23 mouse cellular contexts compared by ENCODE assay signal in the genomic region with DNA sequence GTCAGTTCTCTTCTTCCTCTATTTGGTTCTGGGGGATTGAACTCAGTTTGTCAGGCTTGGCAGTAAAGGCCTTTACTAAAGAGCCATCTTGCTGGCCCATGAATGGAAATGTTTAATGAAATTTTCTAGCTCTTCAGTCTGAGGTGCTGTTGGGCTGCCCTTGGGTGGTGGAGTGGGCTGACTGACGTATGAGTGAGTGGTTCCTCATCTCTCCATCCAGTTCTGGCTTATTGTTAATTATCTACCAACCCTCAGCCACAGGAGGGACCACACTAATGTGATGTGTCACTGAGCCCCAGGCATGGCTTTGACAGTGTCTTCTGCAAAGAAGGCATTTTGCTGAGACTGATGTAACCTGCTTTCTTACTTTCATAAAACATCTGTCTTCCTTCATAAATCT.
"Had no signal": no experiment of that assay in that cellular context is flagged by ENCODE, and none has a peak within 500 bp of the region (broad histone marks: within the 10 kb centered on the region; RNA-seq: fewer than 3 reads in every experiment).

No protein-coding gene starts in this region.

- DNase-seq: kidney, adult 2 months; kidney, postnatal 25 days; layer of hippocampus, adult 9-11 months; liver; lung, adult 18-20 months; lung, postnatal 10 days; lung, postnatal 36 days; right cerebral cortex, postnatal 25 days; spleen, adult 18-20 months; thymus, postnatal 25 days had no signal

- H3K27ac ChIP-seq: kidney, postnatal 0 days; layer of hippocampus, adult 2 months; limb, embryonic 10.5 days; limb, embryonic 13.5 days; liver, embryonic 12.5 days; liver, embryonic 15.5 days; lung, embryonic 15.5 days; midbrain, embryonic 10.5 days; neural tube, embryonic 13.5 days; stomach, embryonic 15.5 days had no signal

- H3K36me3 ChIP-seq: limb, embryonic 10.5 days; limb, embryonic 13.5 days; liver, embryonic 12.5 days; liver, embryonic 15.5 days; lung, embryonic 15.5 days; midbrain, embryonic 10.5 days; neural tube, embryonic 13.5 days; stomach, embryonic 15.5 days had no signal

- H3K9ac ChIP-seq: limb, embryonic 13.5 days; liver, embryonic 12.5 days; liver, embryonic 15.5 days; lung, embryonic 15.5 days; neural tube, embryonic 13.5 days; stomach, embryonic 15.5 days had no signal

- ATAC-seq: intestine, postnatal 0 days; liver, embryonic 12.5 days; midbrain, embryonic 16.5 days had no signal

- H3K4me2 ChIP-seq: limb, embryonic 13.5 days; liver, embryonic 12.5 days; liver, embryonic 15.5 days; lung, embryonic 15.5 days; neural tube, embryonic 13.5 days; stomach, embryonic 15.5 days had no signal

- H3K27me3 ChIP-seq: limb, embryonic 13.5 days; liver, embryonic 12.5 days; liver, embryonic 15.5 days; lung, embryonic 15.5 days; megakaryocyte, embryonic 14.5 days; neural tube, embryonic 13.5 days; stomach, embryonic 15.5 days had no signal

- H3K9me3 ChIP-seq: limb, embryonic 10.5 days; limb, embryonic 13.5 days; liver, embryonic 12.5 days; liver, embryonic 15.5 days; lung, embryonic 15.5 days; megakaryocyte, embryonic 14.5 days; midbrain, embryonic 10.5 days; neural tube, embryonic 13.5 days; stomach, embryonic 15.5 days had no signal

- H3K4me3 ChIP-seq: layer of hippocampus, adult 2 months; limb, embryonic 10.5 days; limb, embryonic 13.5 days; liver, embryonic 12.5 days; liver, embryonic 15.5 days; lung, embryonic 15.5 days; megakaryocyte, embryonic 14.5 days; midbrain, embryonic 10.5 days; neural tube, embryonic 13.5 days; stomach, embryonic 15.5 days had no signal

- H3K4me1 ChIP-seq: liver, embryonic 12.5 days; liver, embryonic 15.5 days; lung, embryonic 15.5 days; megakaryocyte, embryonic 14.5 days; midbrain, embryonic 10.5 days; neural tube, embryonic 13.5 days; stomach, embryonic 15.5 days had no signal
